Mouse (Mus musculus) midbrain, embryonic 13.5 days (tissue): ENCODE data around the gene Ptpdc1. TPM values are rescaled to one million over a fixed set of nuclear protein-coding genes. Genes with fewer than 3 reads are reported as not detected.

Experiments used
- ATAC-seq: fragments of 200-750 bp; cut with Nextera tagmentation; 2 replicates; pipeline ENCODE4 v1.8.0; 2017; ENCODE audit warnings: mild to moderate bottlenecking, moderate TSS enrichment, moderate library complexity
- H3K27ac ChIP-seq: fragments of 300-500 bp; sonication (generic); 2 replicates; pipeline ENCODE4 v1.5.1; 2015; ENCODE audit warnings: inconsistent platforms, mild to moderate bottlenecking, moderate library complexity
- H3K27me3 ChIP-seq: fragments of 300-500 bp; sonication (generic); 2 replicates; pipeline ENCODE4 v1.6.1; 2015; ENCODE audit warnings: mild to moderate bottlenecking, inconsistent platforms
- H3K36me3 ChIP-seq: fragments of 300-500 bp; sonication (generic); 2 replicates; pipeline ENCODE4 v1.6.1; 2015; ENCODE audit warnings: mild to moderate bottlenecking, inconsistent platforms
- H3K4me1 ChIP-seq: fragments of 300-500 bp; sonication (generic); replicated peaks from 2 replicates; pipeline ENCODE4 v1.6.1; 2015; ENCODE audit warnings: inconsistent platforms
- H3K4me2 ChIP-seq: fragments of 300-500 bp; sonication (generic); replicated peaks from 2 replicates; pipeline ENCODE4 v1.6.1; 2015; ENCODE audit warnings: moderate library complexity, mild to moderate bottlenecking, inconsistent platforms
- H3K4me3 ChIP-seq: fragments of 300-500 bp; sonication (generic); replicated peaks from 2 replicates; pipeline ENCODE4 v1.5.1; 2015; ENCODE audit warnings: mild to moderate bottlenecking, inconsistent platforms
- H3K9ac ChIP-seq: fragments of 300-500 bp; sonication (generic); replicated peaks from 2 replicates; pipeline ENCODE4 v1.6.1; 2015; ENCODE audit warnings: mild to moderate bottlenecking, inconsistent platforms
- H3K9me3 ChIP-seq: fragments of 300-500 bp; sonication (generic); 2 replicates; pipeline ENCODE4 v1.6.1; 2016; ENCODE audit warnings: mild to moderate bottlenecking, inconsistent platforms
- WGBS: fragments of 180-500 bp; shearing (Covaris S2); methylation state at CpG from one replicate; pipeline ENCODE4 v1.1.7; 2015; 5-methylcytosine and 5-hydroxymethylcytosine counted together
- polyA plus RNA-seq: library from polyadenylated mRNA; unstranded; fragments of >200 nt; fragmentation: Nextera tagmentation; extraction: Ambion mirVana; gene quantifications from 2 replicates; pipeline ENCODE4 v1.2.1, GENCODE M21; 2015

Ptpdc1 gene
- polyA plus RNA-seq, 1 experiment from 2014 or later = 16.5 TPM

GRCm38 (mm10) chr13:48650615-48651014 is 25.2 kb upstream of the Ptpdc1 start:
- Histone ChIP-seq H3K27me3 (peaks cover 38% of the 10 kb centered on the region), H3K4me2 (no peak overlapping the region), H3K4me1 (0 out of 2 replicates have a peak, but pooled peaks cover 2% of the 10 kb centered on the region), H3K9ac (no peak overlapping the region), H3K9me3 (no peaks in the 10 kb centered on the region), H3K4me3 (no peak overlapping the region), H3K36me3 (no peaks in the 10 kb centered on the region), H3K27ac (no peak overlapping the region)
- ATAC-seq = no peak
- WGBS = 0% methylated on average over 1 of the region's 1 CpGs

DNA sequence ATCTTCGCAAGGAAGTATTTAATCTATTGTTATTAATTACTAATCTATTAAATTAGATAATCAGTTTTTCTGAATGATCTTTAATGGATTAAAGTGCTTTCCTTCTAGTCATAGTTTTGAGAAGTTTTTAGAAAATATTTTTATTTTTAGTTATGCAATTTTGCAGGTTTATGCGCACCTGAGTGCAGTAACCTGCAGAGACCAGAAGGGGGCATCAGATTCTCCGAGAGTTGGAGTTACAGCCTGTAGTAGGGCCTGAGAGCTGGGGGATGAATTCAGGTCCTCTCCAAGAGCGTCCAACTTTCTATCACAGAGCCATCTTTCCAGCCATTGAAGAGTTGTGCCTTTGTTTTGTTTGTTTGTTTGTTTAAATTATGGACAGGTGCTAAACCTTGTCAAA is 21.2 kb upstream of the Ptpdc1 start:
- Histone ChIP-seq H3K4me3 (no peak overlapping the region), H3K27ac (no peak overlapping the region), H3K4me2 (no peak overlapping the region), H3K36me3 (no peaks in the 10 kb centered on the region), H3K9me3 (no peaks in the 10 kb centered on the region), H3K9ac (no peak overlapping the region), H3K4me1 (no peaks in the 10 kb centered on the region), H3K27me3 (0 out of 2 replicates have a peak, but pooled peaks cover 3% of the 10 kb centered on the region)
- no peak for ATAC-seq
- 85% methylated on average over 4 of the region's 4 CpGs for WGBS

DNA sequence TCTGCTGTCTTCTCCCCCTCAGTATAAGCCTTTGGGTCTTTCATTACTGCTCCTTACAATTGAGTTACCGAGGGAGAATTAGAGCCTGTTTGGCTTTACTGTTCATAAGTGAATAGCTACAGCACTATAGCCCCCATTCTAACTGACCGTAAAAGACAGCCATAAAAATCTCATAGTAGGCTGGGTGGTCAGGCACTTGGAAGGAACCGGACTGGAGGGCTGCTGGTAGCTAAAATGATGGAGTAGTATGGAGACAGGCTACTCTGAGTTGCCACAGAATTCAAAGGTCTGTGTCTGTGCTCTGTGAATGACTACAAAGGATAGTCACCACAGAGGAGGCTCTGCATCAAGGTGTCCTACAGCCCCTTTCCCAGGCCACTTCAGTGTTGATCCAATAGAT is 18.5 kb upstream of the Ptpdc1 start:
- Histone ChIP-seq H3K27me3 (no peaks in the 10 kb centered on the region), H3K4me1 (no peaks in the 10 kb centered on the region), H3K27ac (no peak overlapping the region), H3K9ac (no peak overlapping the region), H3K4me2 (no peak overlapping the region), H3K9me3 (no peaks in the 10 kb centered on the region), H3K4me3 (no peak overlapping the region), H3K36me3 (no peaks in the 10 kb centered on the region)
- WGBS = 84% methylated on average over 3 of the region's 3 CpGs
- no peak for ATAC-seq

GRCm38 (mm10) chr13:48643072-48643471 is 17.6 kb upstream of the Ptpdc1 start:
- 86% methylated on average over 6 of the region's 6 CpGs for WGBS
- H3K27me3 ChIP-seq = no peaks in the 10 kb centered on the region
- H3K9me3 ChIP-seq = no peaks in the 10 kb centered on the region
- H3K27ac ChIP-seq = no peak overlapping the region
- no peak overlapping the region for H3K4me2 ChIP-seq
- H3K4me1 ChIP-seq = no peaks in the 10 kb centered on the region
- no peak for ATAC-seq
- H3K9ac ChIP-seq = no peak overlapping the region
- H3K4me3 ChIP-seq = no peak overlapping the region
- H3K36me3 ChIP-seq = no peaks in the 10 kb centered on the region

DNA sequence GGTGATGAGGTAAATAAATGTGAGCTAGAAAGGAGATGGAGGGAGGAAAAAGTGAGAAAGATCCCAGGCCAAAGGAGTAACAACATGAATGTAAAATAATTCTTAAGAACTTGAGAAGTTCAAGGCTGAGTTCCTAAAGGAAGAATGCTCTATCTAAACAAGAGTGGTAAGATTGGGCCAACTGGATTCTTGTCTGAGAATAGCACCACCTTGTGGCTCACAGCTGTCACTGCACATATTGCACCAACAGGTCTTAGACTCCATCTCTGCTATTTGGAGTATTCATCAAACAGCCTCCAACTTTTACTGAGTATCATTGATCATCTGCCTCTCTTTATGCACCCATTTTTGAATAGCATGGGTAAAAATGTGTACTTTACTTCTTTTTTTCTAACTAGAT is 14.1 kb upstream of the Ptpdc1 start:
- H3K27me3 ChIP-seq = no peaks in the 10 kb centered on the region
- H3K27ac ChIP-seq = no peak overlapping the region
- H3K4me3 ChIP-seq = no peak overlapping the region
- H3K36me3 ChIP-seq = no peaks in the 10 kb centered on the region
- ATAC-seq = no peak
- H3K4me1 ChIP-seq = 0 out of 2 replicates have a peak, but pooled peaks cover 3% of the 10 kb centered on the region
- H3K9ac ChIP-seq = no peak overlapping the region
- H3K4me2 ChIP-seq = no peak overlapping the region
- no peaks in the 10 kb centered on the region for H3K9me3 ChIP-seq

- H3K4me2 ChIP-seq = no peak overlapping the region
- H3K27ac ChIP-seq = no peak overlapping the region
- H3K36me3 ChIP-seq = no peaks in the 10 kb centered on the region
- H3K9ac ChIP-seq = no peak overlapping the region
- WGBS = 31% methylated on average over 2 of the region's 2 CpGs
- ATAC-seq = no peak
- H3K27me3 ChIP-seq = no peaks in the 10 kb centered on the region
- H3K4me1 ChIP-seq = 0 out of 2 replicates have a peak, but pooled peaks cover 3% of the 10 kb centered on the region
- H3K4me3 ChIP-seq = no peak overlapping the region
- H3K9me3 ChIP-seq = no peaks in the 10 kb centered on the region
Observed at GRCm38 (mm10) chr13:48637706-48638105, 12.2 kb upstream of the Ptpdc1 start.

GRCm38 (mm10) chr13:48631691-48632090 is 6.2 kb upstream of the Ptpdc1 start:
- Histone ChIP-seq H3K4me2 (no peak overlapping the region), H3K36me3 (no peaks in the 10 kb centered on the region), H3K4me3 (no peak overlapping the region), H3K9me3 (no peaks in the 10 kb centered on the region), H3K9ac (no peak overlapping the region), H3K27me3 (peaks cover 4% of the 10 kb centered on the region; the same call in 1 of the 2 replicates), H3K4me1 (no peaks in the 10 kb centered on the region), H3K27ac (no peak overlapping the region)
- no peak for ATAC-seq
- WGBS = 80% methylated on average over 5 of the region's 5 CpGs

- 3% methylated on average over 26 of the region's 26 CpGs for WGBS
- no peaks in the 10 kb centered on the region for H3K9me3 ChIP-seq
- H3K4me1 ChIP-seq = peaks cover 8% of the 10 kb centered on the region
- H3K27ac ChIP-seq = peak overlapping the region; percentile 88
- no peak for ATAC-seq
- H3K4me3 ChIP-seq = peak overlapping the region; percentile 80
- peaks cover 8% of the 10 kb centered on the region; the same call in 1 of the 2 replicates for H3K27me3 ChIP-seq
- peak overlapping the region; percentile 87 for H3K9ac ChIP-seq
- H3K4me2 ChIP-seq = peak overlapping the region; percentile 67
- no peaks in the 10 kb centered on the region for H3K36me3 ChIP-seq
Observed at GRCm38 (mm10) chr13:48624968-48625398, 481 bp downstream of the Ptpdc1 start.

- H3K9me3 ChIP-seq = no peaks in the 10 kb centered on the region; the same call in 1 of the 2 replicates
- H3K4me1 ChIP-seq = no peaks in the 10 kb centered on the region
- H3K36me3 ChIP-seq = peaks cover 3% of the 10 kb centered on the region; the same call in 1 of the 2 replicates
- no peak overlapping the region for H3K9ac ChIP-seq
- H3K4me2 ChIP-seq = no peak overlapping the region
- WGBS = 92% methylated on average over 4 of the region's 4 CpGs
- ATAC-seq = no peak
- H3K4me3 ChIP-seq = no peak overlapping the region
- H3K27me3 ChIP-seq = no peaks in the 10 kb centered on the region
- no peak overlapping the region for H3K27ac ChIP-seq
Observed at GRCm38 (mm10) chr13:48618890-48619289, 6.6 kb downstream of the Ptpdc1 start.

- Histone ChIP-seq H3K27ac (no peak overlapping the region), H3K27me3 (no peaks in the 10 kb centered on the region), H3K4me3 (no peak overlapping the region), H3K9me3 (no peaks in the 10 kb centered on the region; the same call in 1 of the 2 replicates), H3K4me1 (no peaks in the 10 kb centered on the region), H3K9ac (no peak overlapping the region), H3K4me2 (no peak overlapping the region), H3K36me3 (peaks cover 3% of the 10 kb centered on the region; the same call in 1 of the 2 replicates)
- ATAC-seq = no peak
Observed at GRCm38 (mm10) chr13:48617774-48618173, 7.7 kb downstream of the Ptpdc1 start.

DNA sequence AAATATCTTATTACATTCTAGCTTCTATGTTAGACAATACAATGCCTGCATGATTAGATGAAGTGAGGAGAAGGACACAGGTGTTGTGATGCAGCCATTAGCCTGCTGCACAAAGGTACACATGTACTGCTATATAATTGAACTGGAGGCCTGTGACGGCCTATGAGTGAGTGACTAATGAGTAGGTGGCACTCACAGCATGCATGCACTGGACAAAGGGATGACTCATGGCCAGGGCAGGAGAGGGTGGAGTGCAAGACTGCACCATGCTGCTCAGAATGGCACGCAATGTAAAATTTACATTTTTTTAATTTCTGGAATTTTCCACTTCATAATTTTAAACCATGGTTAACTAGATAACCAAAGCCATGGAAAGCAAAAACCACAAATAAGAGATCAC is 10.9 kb downstream of the Ptpdc1 start:
- Histone ChIP-seq H3K4me3 (no peak overlapping the region), H3K27ac (no peak overlapping the region), H3K36me3 (peaks cover 3% of the 10 kb centered on the region; the same call in 1 of the 2 replicates), H3K9me3 (no peaks in the 10 kb centered on the region; the same call in 1 of the 2 replicates), H3K27me3 (no peaks in the 10 kb centered on the region), H3K9ac (no peak overlapping the region), H3K4me2 (no peak overlapping the region), H3K4me1 (no peaks in the 10 kb centered on the region)
- no peak for ATAC-seq
- WGBS = 85% methylated on average over 2 of the region's 2 CpGs

GRCm38 (mm10) chr13:48609106-48609505 is 16.4 kb downstream of the Ptpdc1 start:
- Histone ChIP-seq H3K9ac (no peak overlapping the region), H3K27ac (no peak overlapping the region), H3K9me3 (no peaks in the 10 kb centered on the region), H3K27me3 (no peaks in the 10 kb centered on the region), H3K4me2 (no peak overlapping the region), H3K4me3 (no peak overlapping the region), H3K4me1 (no peaks in the 10 kb centered on the region), H3K36me3 (peaks cover 16% of the 10 kb centered on the region)
- no peak for ATAC-seq
- WGBS = 78% methylated on average over 5 of the region's 5 CpGs

DNA sequence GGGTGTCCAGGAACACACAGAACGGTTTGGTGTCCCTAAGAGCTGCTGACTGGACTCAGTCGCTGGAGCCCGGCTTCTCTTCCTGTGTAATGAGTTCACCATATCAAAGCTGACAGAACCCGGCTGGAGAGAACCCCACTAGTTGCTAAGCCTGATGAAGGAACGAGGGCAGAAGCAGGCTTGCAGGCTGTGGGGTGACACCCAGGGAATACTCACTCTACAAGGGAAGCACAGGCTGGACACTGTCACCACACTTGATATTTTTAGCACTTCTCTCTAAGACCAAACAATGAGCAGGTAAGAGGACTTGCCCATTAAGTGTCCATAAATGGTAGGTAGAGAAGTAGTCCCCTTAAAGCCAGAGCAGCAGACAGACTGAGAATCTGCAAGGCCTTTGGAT is 20.9 kb downstream of the Ptpdc1 start:
- Histone ChIP-seq H3K4me2 (no peak overlapping the region), H3K4me1 (no peaks in the 10 kb centered on the region), H3K4me3 (no peak overlapping the region), H3K27me3 (no peaks in the 10 kb centered on the region), H3K9me3 (no peaks in the 10 kb centered on the region), H3K27ac (no peak overlapping the region), H3K36me3 (peaks cover 33% of the 10 kb centered on the region), H3K9ac (no peak overlapping the region)
- 88% methylated on average over 5 of the region's 5 CpGs for WGBS
- ATAC-seq = no peak
